Mouse (Mus musculus) lung, embryonic 16.5 days (tissue): ENCODE data around the gene Rngtt. TPM values are rescaled to one million over a fixed set of nuclear protein-coding genes. Genes with fewer than 3 reads are reported as not detected.

Experiments
- ATAC-seq: fragments of 200-750 bp; cut with Nextera tagmentation; 2 replicates; pipeline ENCODE4 v1.8.0; 2017; ENCODE audit warnings: low read depth, mild to moderate bottlenecking, moderate library complexity
- H3K27ac ChIP-seq: fragments of 300-500 bp; sonication (generic); 2 replicates; pipeline ENCODE4 v1.5.1; 2014; ENCODE audit warnings: mild to moderate bottlenecking, control low read depth, low read length
- H3K27me3 ChIP-seq: fragments of 300-500 bp; sonication (generic); 2 replicates; pipeline ENCODE4 v1.6.1; 2014; ENCODE audit warnings: low read depth, low read length, mixed read lengths; ENCODE audit not compliant: control insufficient read depth, insufficient read depth
- H3K36me3 ChIP-seq: fragments of 300-500 bp; sonication (generic); 2 replicates; pipeline ENCODE4 v1.6.1; 2014; ENCODE audit warnings: low read length; ENCODE audit not compliant: control insufficient read depth, insufficient read depth
- H3K4me1 ChIP-seq: fragments of 300-500 bp; sonication (generic); replicated peaks from 2 replicates; pipeline ENCODE4 v1.6.1; 2014; ENCODE audit warnings: low read length, mixed read lengths; ENCODE audit not compliant: control insufficient read depth, insufficient read depth
- H3K4me2 ChIP-seq: fragments of 300-500 bp; sonication (generic); 2 replicates; pipeline ENCODE4 v1.6.1; 2014; ENCODE audit warnings: low read depth, low read length, control low read depth
- H3K4me3 ChIP-seq: fragments of 300-500 bp; sonication (generic); 2 replicates; pipeline ENCODE4 v1.5.1; 2014; ENCODE audit warnings: mild to moderate bottlenecking, low read length, control low read depth
- H3K9ac ChIP-seq: fragments of 300-500 bp; sonication (generic); 2 replicates; pipeline ENCODE4 v1.6.1; 2014; ENCODE audit warnings: low read length, control low read depth
- H3K9me3 ChIP-seq: fragments of 300-500 bp; sonication (generic); 2 replicates; pipeline ENCODE4 v1.6.1; 2016; ENCODE audit warnings: low read length; ENCODE audit not compliant: control insufficient read depth
- WGBS: fragments of 180-500 bp; shearing (Covaris S2); extraction: QIAGEN DNeasy Blood & Tissue Kit; methylation state at CpG from one replicate; pipeline ENCODE4 v1.1.7; 2014; 5-methylcytosine and 5-hydroxymethylcytosine counted together
- polyA plus RNA-seq: library from polyadenylated mRNA; unstranded; fragments of >200 nt; fragmentation: Nextera tagmentation; extraction: Ambion mirVana; gene quantifications from 2 replicates; pipeline ENCODE4 v1.2.1, GENCODE M21; 2015

Rngtt gene
- polyA plus RNA-seq, 1 experiment from 2014 or later = 22.0 TPM

DNA sequence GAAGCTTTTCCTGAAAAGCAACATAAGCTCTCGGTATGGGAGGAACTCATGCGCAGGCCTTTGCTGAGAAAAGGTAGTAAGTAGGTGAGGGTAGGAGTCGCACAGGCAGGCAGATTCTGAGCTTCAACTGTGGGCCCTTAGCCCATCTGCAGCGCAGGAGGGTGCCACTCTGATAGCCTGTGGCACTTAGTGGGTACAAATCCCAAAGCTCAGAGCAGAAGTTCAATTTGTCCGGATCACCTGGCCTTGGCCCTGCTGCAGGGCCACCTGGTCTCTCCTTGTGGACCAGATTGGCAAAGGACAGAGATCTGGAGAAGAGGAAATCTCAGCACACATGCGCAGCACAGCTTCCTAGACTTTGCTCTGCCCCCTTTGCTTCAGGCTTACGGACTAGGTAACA is 210.1 kb downstream of the Rngtt start:
- 79% methylated on average over 7 of the region's 7 CpGs for WGBS
- Histone ChIP-seq H3K27ac (no peak overlapping the region), H3K9ac (no peak overlapping the region), H3K4me1 (no peaks in the 10 kb centered on the region; the same call in 1 of the 2 replicates), H3K4me3 (no peak overlapping the region), H3K4me2 (no peak overlapping the region), H3K27me3 (no peaks in the 10 kb centered on the region), H3K36me3 (no peaks in the 10 kb centered on the region), H3K9me3 (no peaks in the 10 kb centered on the region; the same call in 1 of the 2 replicates)
- no peak for ATAC-seq

- Histone ChIP-seq H3K27ac (0 out of 2 replicates have a peak overlapping the region, but pooled peaks have one; percentile 9), H3K9me3 (no peaks in the 10 kb centered on the region; the same call in 1 of the 2 replicates), H3K4me2 (peak overlapping the region; percentile 10; the same call in 1 of the 2 replicates), H3K27me3 (no peaks in the 10 kb centered on the region), H3K4me3 (no peak overlapping the region), H3K9ac (no peak overlapping the region), H3K36me3 (no peaks in the 10 kb centered on the region), H3K4me1 (no peaks in the 10 kb centered on the region; the same call in 1 of the 2 replicates)
- 40% methylated on average over 10 of the region's 10 CpGs for WGBS
- ATAC-seq = peak; percentile 64
These were observed 210.8 kb downstream of the Rngtt start for GRCm38 (mm10) chr4:33520938-33521337.

- Histone ChIP-seq H3K4me2 (no peak overlapping the region), H3K27me3 (no peaks in the 10 kb centered on the region), H3K9ac (no peak overlapping the region), H3K27ac (no peak overlapping the region), H3K4me1 (no peaks in the 10 kb centered on the region; the same call in 1 of the 2 replicates), H3K4me3 (no peak overlapping the region), H3K9me3 (no peaks in the 10 kb centered on the region), H3K36me3 (no peaks in the 10 kb centered on the region)
- 91% methylated on average over 3 of the region's 3 CpGs for WGBS
- no peak for ATAC-seq
These were observed 213.7 kb downstream of the Rngtt start for GRCm38 (mm10) chr4:33523774-33524173.

DNA sequence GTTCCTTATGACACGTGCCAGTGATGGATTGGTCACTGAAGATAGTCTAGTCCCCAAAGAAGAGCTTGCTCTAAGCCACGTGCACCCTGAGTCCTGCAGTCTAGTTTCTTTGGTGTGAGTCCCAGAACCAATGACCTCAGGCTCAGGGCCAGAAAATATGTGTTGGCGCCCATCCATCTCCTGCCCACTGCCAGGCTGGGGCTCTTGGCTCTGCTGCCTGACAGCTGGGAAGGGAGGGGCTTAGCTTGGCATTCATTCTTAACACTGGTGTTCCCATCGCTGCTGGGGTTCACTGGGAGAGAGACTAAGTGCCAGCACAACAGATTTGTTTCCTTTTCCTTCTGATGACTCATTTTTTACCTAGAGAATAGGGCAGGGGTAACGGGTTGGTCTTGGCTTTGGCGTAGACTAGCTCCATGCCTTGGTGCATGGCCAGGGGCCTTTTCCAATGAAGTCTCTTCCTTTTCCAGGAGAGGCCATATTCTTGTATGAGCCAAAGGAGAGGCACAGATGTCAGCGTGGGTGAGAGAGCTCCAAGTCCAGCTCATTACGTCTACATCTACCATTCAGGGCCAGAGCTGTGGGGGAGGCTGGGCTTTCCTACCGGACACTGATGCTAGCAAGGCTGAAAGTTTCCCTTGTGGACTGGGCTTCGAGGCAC is 214.5 kb downstream of the Rngtt start:
- H3K4me1 ChIP-seq = no peaks in the 10 kb centered on the region; the same call in 1 of the 2 replicates
- ATAC-seq = 0 out of 2 replicates have a peak, but pooled peaks have one; percentile 35
- no peaks in the 10 kb centered on the region for H3K27me3 ChIP-seq
- no peak overlapping the region for H3K9ac ChIP-seq
- 77% methylated on average over 10 of the region's 10 CpGs for WGBS
- H3K4me3 ChIP-seq = no peak overlapping the region
- H3K4me2 ChIP-seq = no peak overlapping the region
- H3K9me3 ChIP-seq = no peaks in the 10 kb centered on the region
- no peaks in the 10 kb centered on the region for H3K36me3 ChIP-seq
- H3K27ac ChIP-seq = no peak overlapping the region

DNA sequence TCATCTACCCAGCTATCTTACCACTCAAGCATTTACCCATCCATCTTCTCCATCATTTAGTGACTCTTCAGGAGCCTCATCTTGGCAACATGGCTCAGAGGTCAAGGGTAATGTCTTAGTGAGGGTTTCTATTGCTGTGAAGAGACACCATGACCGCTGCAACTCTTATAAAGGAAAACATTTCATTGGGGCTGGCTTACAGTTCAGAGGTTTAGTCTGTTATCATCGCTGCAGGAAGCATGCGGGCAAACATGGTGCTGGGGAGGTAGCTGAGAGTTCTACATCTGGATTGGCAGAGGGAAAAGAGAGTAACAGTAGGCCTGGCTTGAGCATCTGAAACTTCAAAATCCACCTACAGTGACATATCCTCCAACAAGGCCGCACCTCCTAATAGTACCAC is 215.2 kb downstream of the Rngtt start:
- no peaks in the 10 kb centered on the region for H3K36me3 ChIP-seq
- ATAC-seq = no peak
- 92% methylated on average over 4 of the region's 4 CpGs for WGBS

DNA sequence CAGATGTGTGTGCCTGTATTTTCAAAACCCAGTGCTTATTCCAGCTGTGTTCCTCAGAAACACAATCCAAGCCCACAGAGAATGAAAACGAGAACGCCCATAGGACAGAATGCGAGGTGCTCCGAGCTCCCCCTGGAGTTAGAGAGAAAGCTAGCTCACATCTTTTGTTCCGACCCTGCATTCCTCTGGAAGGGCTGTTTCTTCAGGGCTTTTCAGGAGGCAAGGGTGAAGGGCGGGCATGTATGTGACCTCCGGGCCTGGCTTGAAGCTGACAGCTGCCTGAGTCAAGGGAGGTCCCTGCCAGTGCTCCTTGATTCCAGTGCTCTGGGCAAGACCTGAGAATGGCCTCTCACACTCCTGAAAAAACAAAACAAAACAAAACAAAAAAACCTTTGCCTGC is 216.0 kb downstream of the Rngtt start:
- H3K27ac ChIP-seq = no peak overlapping the region
- ATAC-seq = no peak

More for the DNA sequence above, 215.2 kb downstream of the Rngtt start:
- Histone ChIP-seq H3K4me3 (no peak overlapping the region), H3K9ac (no peak overlapping the region), H3K9me3 (no peaks in the 10 kb centered on the region), H3K27ac (no peak overlapping the region), H3K4me1 (no peaks in the 10 kb centered on the region; the same call in 1 of the 2 replicates), H3K27me3 (no peaks in the 10 kb centered on the region), H3K4me2 (no peak overlapping the region)

DNA sequence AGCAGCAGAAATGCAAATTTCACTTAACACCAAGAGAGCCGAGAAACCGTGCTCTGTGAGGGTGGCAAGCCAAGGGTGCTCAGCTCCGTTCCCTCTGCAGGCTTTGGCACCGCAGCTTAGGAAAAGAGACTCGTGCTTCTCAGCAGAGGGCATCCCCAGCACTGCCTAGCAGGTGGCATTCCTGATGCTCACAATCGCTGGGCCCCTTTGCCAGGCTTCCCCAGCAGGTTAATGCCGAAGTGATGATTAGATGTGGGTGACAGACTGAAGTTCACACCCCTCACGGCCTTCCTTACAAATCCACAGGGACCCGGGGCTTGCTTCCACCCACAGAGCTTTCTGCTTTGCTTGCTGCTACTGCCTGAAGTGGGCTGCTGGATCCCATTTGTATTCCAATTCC is 216.6 kb downstream of the Rngtt start:
- no peak overlapping the region for H3K9ac ChIP-seq
- ATAC-seq = no peak
- H3K4me1 ChIP-seq = no peaks in the 10 kb centered on the region
- no peaks in the 10 kb centered on the region for H3K27me3 ChIP-seq
- H3K4me2 ChIP-seq = no peak overlapping the region
- no peak overlapping the region for H3K27ac ChIP-seq
- H3K36me3 ChIP-seq = no peaks in the 10 kb centered on the region
- no peak overlapping the region for H3K4me3 ChIP-seq
- H3K9me3 ChIP-seq = no peaks in the 10 kb centered on the region
- 41% methylated on average over 9 of the region's 9 CpGs for WGBS

More for the DNA sequence above, 216.0 kb downstream of the Rngtt start:
- Histone ChIP-seq H3K9me3 (no peaks in the 10 kb centered on the region), H3K36me3 (no peaks in the 10 kb centered on the region), H3K27me3 (no peaks in the 10 kb centered on the region), H3K4me3 (no peak overlapping the region), H3K9ac (no peak overlapping the region), H3K4me2 (no peak overlapping the region), H3K4me1 (no peaks in the 10 kb centered on the region; the same call in 1 of the 2 replicates)
- WGBS = 43% methylated on average over 7 of the region's 7 CpGs

DNA sequence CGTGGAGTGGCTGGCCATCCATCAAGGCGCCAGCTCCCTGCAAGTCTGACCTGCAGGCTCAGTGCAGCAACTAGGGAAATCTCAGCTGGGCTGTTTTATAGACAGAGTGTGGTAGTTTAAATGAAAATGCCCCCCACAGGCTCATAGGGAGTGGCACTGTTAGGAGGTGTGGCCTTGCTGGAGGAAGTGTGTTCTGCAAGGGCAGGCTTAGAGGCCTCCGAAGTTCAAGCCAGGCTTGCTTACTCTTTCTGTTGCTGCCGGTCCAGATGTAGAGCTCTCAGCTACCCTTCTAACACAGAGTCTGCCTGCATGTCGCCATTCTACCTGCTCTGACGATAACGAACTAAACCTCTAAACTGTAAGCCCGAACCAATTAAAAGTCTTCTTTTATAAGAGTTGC is 222.5 kb downstream of the Rngtt start:
- Histone ChIP-seq H3K4me3 (no peak overlapping the region), H3K4me1 (no peaks in the 10 kb centered on the region), H3K27me3 (no peaks in the 10 kb centered on the region), H3K36me3 (no peaks in the 10 kb centered on the region), H3K27ac (no peak overlapping the region), H3K9me3 (no peaks in the 10 kb centered on the region), H3K9ac (no peak overlapping the region), H3K4me2 (no peak overlapping the region)
- 76% methylated on average over 8 of the region's 8 CpGs for WGBS
- ATAC-seq = no peak

- Histone ChIP-seq H3K27ac (no peak overlapping the region; the same call in 1 of the 2 replicates), H3K36me3 (no peaks in the 10 kb centered on the region), H3K4me1 (peaks cover 7% of the 10 kb centered on the region; the same call in 1 of the 2 replicates), H3K9me3 (no peaks in the 10 kb centered on the region), H3K4me2 (peak overlapping the region; percentile 34), H3K9ac (no peak overlapping the region), H3K4me3 (no peak overlapping the region), H3K27me3 (no peaks in the 10 kb centered on the region)
- ATAC-seq = peak; percentile 51
- 61% methylated on average over 13 of the region's 13 CpGs for WGBS
These were observed 234.9 kb downstream of the Rngtt start for GRCm38 (mm10) chr4:33544755-33545576.
